Mouse (Mus musculus) midbrain, embryonic 10.5 days (tissue): ENCODE measurements around the gene A530064D06Rik. TPM values are rescaled to one million over a fixed set of nuclear protein-coding genes. Genes with fewer than 3 reads are reported as not detected.

Experiments
- DNase-seq: peaks from one replicate; pipeline ENCODE4 v3.0.0-alpha.2; 2017; ENCODE audit warnings: low spot score
- H3K27ac ChIP-seq: fragments of 300-500 bp; sonication (generic); replicated peaks from 2 replicates; pipeline ENCODE4 v1.5.1; 2016; ENCODE audit warnings: mild to moderate bottlenecking
- H3K27me3 ChIP-seq: fragments of 300-500 bp; sonication (generic); 2 replicates; pipeline ENCODE4 v1.6.1; 2016; ENCODE audit warnings: low read depth, mild to moderate bottlenecking; ENCODE audit not compliant: poor library complexity, severe bottlenecking
- H3K36me3 ChIP-seq: fragments of 300-500 bp; sonication (generic); 2 replicates; pipeline ENCODE4 v1.6.1; 2016; ENCODE audit warnings: mild to moderate bottlenecking, moderate library complexity
- H3K4me1 ChIP-seq: fragments of 300-500 bp; sonication (generic); 2 replicates; pipeline ENCODE4 v1.6.1; 2016
- H3K4me3 ChIP-seq: fragments of 300-500 bp; sonication (generic); 2 replicates; pipeline ENCODE4 v1.5.1; 2016; ENCODE audit warnings: mild to moderate bottlenecking, moderate library complexity
- H3K9me3 ChIP-seq: fragments of 300-500 bp; sonication (generic); replicated peaks from 2 replicates; pipeline ENCODE4 v1.6.1; 2016; ENCODE audit warnings: mild to moderate bottlenecking
- WGBS: fragments of 180-500 bp; shearing (Covaris S2); methylation state at CpG from one replicate; pipeline ENCODE4 v1.1.7; 2016; 5-methylcytosine and 5-hydroxymethylcytosine counted together
- polyA plus RNA-seq: library from polyadenylated mRNA; unstranded; fragments of >200 nt; fragmentation: Nextera tagmentation; extraction: Ambion mirVana; gene quantifications from 2 replicates; pipeline ENCODE4 v1.2.1, GENCODE M21; 2016

A530064D06Rik gene
- polyA plus RNA-seq, 1 experiment from 2014 or later = not detected

GRCm38 (mm10) chr17:48110547-48111287 lies 56.4 kb downstream of the A530064D06Rik start:
- Histone ChIP-seq H3K4me1 (peaks cover 15% of the 10 kb centered on the region), H3K27ac (no peak overlapping the region; the same call in 1 of the 2 replicates), H3K9me3 (peaks cover 9% of the 10 kb centered on the region; the same call in 1 of the 2 replicates), H3K4me3 (no peak overlapping the region), H3K36me3 (no peaks in the 10 kb centered on the region), H3K27me3 (peaks cover 4% of the 10 kb centered on the region; the same call in 1 of the 2 replicates)
- 56% methylated on average over 8 of the region's 8 CpGs for WGBS
- peak; percentile 63 for DNase-seq

GRCm38 (mm10) chr17:48108520-48108919 lies 58.6 kb downstream of the A530064D06Rik start:
- Histone ChIP-seq H3K4me1 (peaks cover 15% of the 10 kb centered on the region), H3K27ac (no peak overlapping the region), H3K9me3 (peaks cover 4% of the 10 kb centered on the region; the same call in 1 of the 2 replicates), H3K27me3 (peaks cover 6% of the 10 kb centered on the region; the same call in 1 of the 2 replicates), H3K4me3 (no peak overlapping the region), H3K36me3 (no peaks in the 10 kb centered on the region)
- WGBS = 72% methylated on average over 3 of the region's 3 CpGs
- DNase-seq = no peak

- H3K4me1 ChIP-seq = peaks cover 15% of the 10 kb centered on the region
- 0 out of 2 replicates have a peak, but pooled peaks cover under 1% of the 10 kb centered on the region for H3K9me3 ChIP-seq
- DNase-seq = no peak
- WGBS = 51% methylated on average over 6 of the region's 6 CpGs
- H3K27ac ChIP-seq = no peak overlapping the region
- H3K4me3 ChIP-seq = no peak overlapping the region
- no peaks in the 10 kb centered on the region for H3K36me3 ChIP-seq
- H3K27me3 ChIP-seq = peaks cover 6% of the 10 kb centered on the region; the same call in 1 of the 2 replicates
These were observed 59.2 kb downstream of the A530064D06Rik start for GRCm38 (mm10) chr17:48107862-48108261.

- Histone ChIP-seq H3K9me3 (no peaks in the 10 kb centered on the region), H3K4me3 (no peak overlapping the region), H3K4me1 (peaks cover 15% of the 10 kb centered on the region), H3K36me3 (no peaks in the 10 kb centered on the region), H3K27ac (no peak overlapping the region), H3K27me3 (peaks cover 6% of the 10 kb centered on the region; the same call in 1 of the 2 replicates)
- WGBS = 52% methylated on average over 4 of the region's 4 CpGs
- no peak for DNase-seq
These were observed 59.7 kb downstream of the A530064D06Rik start for GRCm38 (mm10) chr17:48107333-48107732.

GRCm38 (mm10) chr17:48100441-48101417 lies 66.3 kb downstream of the A530064D06Rik start:
- Histone ChIP-seq H3K27me3 (peaks cover 50% of the 10 kb centered on the region), H3K4me3 (peak overlapping the region; percentile 42), H3K36me3 (no peaks in the 10 kb centered on the region), H3K4me1 (peaks cover 50% of the 10 kb centered on the region), H3K27ac (peak overlapping the region; percentile 69), H3K9me3 (no peaks in the 10 kb centered on the region)
- 12% methylated on average over 21 of the region's 21 CpGs for WGBS
- DNase-seq = peak; percentile 91

GRCm38 (mm10) chr17:48099312-48099711 lies 67.8 kb downstream of the A530064D06Rik start:
- H3K4me3 ChIP-seq = peak overlapping the region; percentile 53
- peak overlapping the region; percentile 67 for H3K27ac ChIP-seq
- H3K36me3 ChIP-seq = no peaks in the 10 kb centered on the region
- H3K9me3 ChIP-seq = no peaks in the 10 kb centered on the region
- WGBS = 5% methylated on average over 11 of the region's 11 CpGs
- no peak for DNase-seq
- H3K27me3 ChIP-seq = peaks cover 62% of the 10 kb centered on the region
- peaks cover 62% of the 10 kb centered on the region for H3K4me1 ChIP-seq

Other genes with a start within 250 kb of the A530064D06Rik start
- 21.8 and 25.5 TPM in 2 replicates for gene Foxp4, start 242.6 kb downstream of the A530064D06Rik start, polyA plus RNA-seq
- not detected in 2 replicates for gene 1700122O11Rik, start 129.0 kb downstream of the A530064D06Rik start, polyA plus RNA-seq
- gene 1700067P10Rik, start 78.0 kb downstream of the A530064D06Rik start, polyA plus RNA-seq = not detected in 2 replicates
- gene 9830107B12Rik, start 21.0 kb downstream of the A530064D06Rik start, polyA plus RNA-seq = not detected in 2 replicates
- gene Trem1, start 65.5 kb upstream of the A530064D06Rik start, polyA plus RNA-seq = not detected in 2 replicates
- gene Trem3, start 80.5 kb upstream of the A530064D06Rik start, polyA plus RNA-seq = not detected in 2 replicates
- 0.20 and 0.32 TPM in 2 replicates for gene Treml4, start 97.0 kb upstream of the A530064D06Rik start, polyA plus RNA-seq
- 0.24 and 0.53 TPM in 2 replicates for gene Treml2, start 132.2 kb upstream of the A530064D06Rik start, polyA plus RNA-seq
- 0.06 TPM in 1 of 2 replicates, not detected in the other for gene B430306N03Rik, start 148.9 kb upstream of the A530064D06Rik start, polyA plus RNA-seq
- gene Trem2, start 179.1 kb upstream of the A530064D06Rik start, polyA plus RNA-seq = 1.7 and 2.3 TPM in 2 replicates
- gene Treml1, start 192.6 kb upstream of the A530064D06Rik start, polyA plus RNA-seq = 2.0 and 2.7 TPM in 2 replicates
- 15.8 and 16.3 TPM in 2 replicates for gene Nfya, start 242.6 kb upstream of the A530064D06Rik start, polyA plus RNA-seq
- gene Oard1, start 242.7 kb upstream of the A530064D06Rik start, polyA plus RNA-seq = 102 and 113 TPM in 2 replicates